Mouse (Mus musculus): ENCODE results near the gene Agap1. TPM values are rescaled to one million over a fixed set of nuclear protein-coding genes. Genes with fewer than 3 reads are reported as not detected.
A peak's percentile ranks its signal among the peaks of the same experiment; 100 is the strongest.

Gene Agap1
- polyA plus RNA-seq, 1 experiment from 2014 or later = 4.8 TPM

- WGBS = 88% methylated on average over 4 of the region's 4 CpGs
- no peaks in the 10 kb centered on the region for H3K9me3 ChIP-seq (ENCODE audit: control insufficient read depth, low read length)
- no peak overlapping the region for H3K9ac ChIP-seq (ENCODE audit: low read depth, low read length)
- no peak overlapping the region for H3K27ac ChIP-seq (ENCODE audit: low read length)
- no peaks in the 10 kb centered on the region for H3K36me3 ChIP-seq (ENCODE audit: control insufficient read depth, insufficient read depth, low read length)
- no peak overlapping the region for H3K4me3 ChIP-seq (ENCODE audit: low read length)
- no peak overlapping the region for H3K4me2 ChIP-seq (ENCODE audit: low read depth, low read length)
- H3K27me3 ChIP-seq (replicated peaks; ENCODE audit: control insufficient read depth, insufficient read depth, low read length) = no peaks in the 10 kb centered on the region
- ATAC-seq = no peak
- peaks cover 37% of the 10 kb centered on the region for H3K4me1 ChIP-seq (ENCODE audit: control insufficient read depth, insufficient read depth, low read length)
Observed at GRCm38 (mm10) chr1:89573486-89573885, 118.9 kb downstream of the Agap1 start.

- H3K27me3 ChIP-seq (replicated peaks; ENCODE audit: control insufficient read depth, insufficient read depth, low read length) = no peaks in the 10 kb centered on the region
- H3K4me1 ChIP-seq (ENCODE audit: control insufficient read depth, insufficient read depth, low read length) = peaks cover 27% of the 10 kb centered on the region
- WGBS = 58% methylated on average over 7 of the region's 7 CpGs
- no peak overlapping the region for H3K27ac ChIP-seq (ENCODE audit: low read length)
- no peaks in the 10 kb centered on the region for H3K9me3 ChIP-seq (ENCODE audit: control insufficient read depth, low read length)
- H3K36me3 ChIP-seq (ENCODE audit: control insufficient read depth, insufficient read depth, low read length) = no peaks in the 10 kb centered on the region
- no peak overlapping the region for H3K9ac ChIP-seq (ENCODE audit: low read depth, low read length)
- H3K4me3 ChIP-seq (ENCODE audit: low read length) = no peak overlapping the region
- H3K4me2 ChIP-seq (ENCODE audit: low read depth, low read length) = no peak overlapping the region
- no peak for ATAC-seq
Observed at GRCm38 (mm10) chr1:89574941-89575890, 120.6 kb downstream of the Agap1 start.

- H3K36me3 ChIP-seq (ENCODE audit: control insufficient read depth, insufficient read depth, low read length) = no peaks in the 10 kb centered on the region
- peaks cover 33% of the 10 kb centered on the region for H3K4me1 ChIP-seq (ENCODE audit: control insufficient read depth, insufficient read depth, low read length)
- no peaks in the 10 kb centered on the region for H3K27me3 ChIP-seq (replicated peaks; ENCODE audit: control insufficient read depth, insufficient read depth, low read length)
- peak overlapping the region; percentile 78 for H3K27ac ChIP-seq (ENCODE audit: low read length)
- no peak overlapping the region for H3K4me3 ChIP-seq (ENCODE audit: low read length)
- peak overlapping the region; percentile 52; the same call in 1 of the 2 replicates for H3K9ac ChIP-seq (ENCODE audit: low read depth, low read length)
- WGBS = 64% methylated on average over 7 of the region's 7 CpGs
- H3K4me2 ChIP-seq (ENCODE audit: low read depth, low read length) = peak overlapping the region; percentile 34; the same call in 1 of the 2 replicates
- no peaks in the 10 kb centered on the region for H3K9me3 ChIP-seq (ENCODE audit: control insufficient read depth, low read length)
- no peak for ATAC-seq
Observed at GRCm38 (mm10) chr1:89576174-89576890, 121.7 kb downstream of the Agap1 start.

DNA sequence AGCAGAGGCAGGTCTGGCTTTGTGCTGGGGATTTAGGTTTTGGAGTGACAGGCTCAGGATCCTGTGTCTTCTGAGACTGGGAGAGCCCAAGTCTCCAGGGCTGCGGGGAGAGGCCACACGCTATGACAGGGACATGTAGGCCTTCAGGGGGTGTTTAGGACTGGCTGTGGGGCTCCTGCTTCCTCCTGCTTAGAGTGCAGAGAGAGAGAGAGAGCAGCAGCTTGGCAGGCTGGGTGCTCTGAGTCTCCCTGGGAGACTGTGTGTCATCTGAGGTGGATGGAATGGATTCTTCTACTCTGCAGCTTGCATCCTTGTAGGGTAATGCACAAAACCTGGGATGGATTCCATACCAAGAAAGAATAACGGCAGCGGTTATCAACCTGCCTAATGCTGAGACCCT is 122.4 kb downstream of the Agap1 start:
- peak overlapping the region; percentile 52; the same call in 1 of the 2 replicates for H3K9ac ChIP-seq (ENCODE audit: low read depth, low read length)
- peaks cover 3% of the 10 kb centered on the region; the same call in 1 of the 2 replicates for H3K27me3 ChIP-seq (replicated peaks; ENCODE audit: control insufficient read depth, insufficient read depth, low read length)
- peak overlapping the region; percentile 78 for H3K27ac ChIP-seq (ENCODE audit: low read length)
- peaks cover 37% of the 10 kb centered on the region for H3K4me1 ChIP-seq (ENCODE audit: control insufficient read depth, insufficient read depth, low read length)
- H3K9me3 ChIP-seq (ENCODE audit: control insufficient read depth, low read length) = no peaks in the 10 kb centered on the region
- H3K36me3 ChIP-seq (ENCODE audit: control insufficient read depth, insufficient read depth, low read length) = no peaks in the 10 kb centered on the region
- peak overlapping the region; percentile 34 for H3K4me2 ChIP-seq (ENCODE audit: low read depth, low read length)
- H3K4me3 ChIP-seq (ENCODE audit: low read length) = no peak overlapping the region
- 17% methylated on average over 4 of the region's 4 CpGs for WGBS
- peak; percentile 27; the same call in 1 of the 2 replicates for ATAC-seq

- Histone ChIP-seq H3K27me3 (replicated peaks; ENCODE audit: control insufficient read depth, insufficient read depth, low read length) (peaks cover 6% of the 10 kb centered on the region; the same call in 1 of the 2 replicates), H3K4me3 (ENCODE audit: low read length) (peak overlapping the region; percentile 72), H3K36me3 (ENCODE audit: control insufficient read depth, insufficient read depth, low read length) (no peaks in the 10 kb centered on the region), H3K27ac (ENCODE audit: low read length) (peak overlapping the region; percentile 45), H3K9ac (ENCODE audit: low read depth, low read length) (peak overlapping the region; percentile 74), H3K9me3 (ENCODE audit: control insufficient read depth, low read length) (no peaks in the 10 kb centered on the region), H3K4me1 (ENCODE audit: control insufficient read depth, insufficient read depth, low read length) (peaks cover 29% of the 10 kb centered on the region), H3K4me2 (ENCODE audit: low read depth, low read length) (peak overlapping the region; percentile 100)
- WGBS = under 1% methylated on average over 116 of the region's 146 CpGs
- peak; percentile 86 for ATAC-seq
Observed at GRCm38 (mm10) chr1:89580031-89580998, 125.7 kb downstream of the Agap1 start.

- Histone ChIP-seq H3K27ac (ENCODE audit: low read length) (no peak overlapping the region), H3K27me3 (replicated peaks; ENCODE audit: control insufficient read depth, insufficient read depth, low read length) (peaks cover 6% of the 10 kb centered on the region; the same call in 1 of the 2 replicates), H3K4me3 (ENCODE audit: low read length) (peak overlapping the region; percentile 72), H3K9ac (ENCODE audit: low read depth, low read length) (peak overlapping the region; percentile 74), H3K9me3 (ENCODE audit: control insufficient read depth, low read length) (no peaks in the 10 kb centered on the region), H3K36me3 (ENCODE audit: control insufficient read depth, insufficient read depth, low read length) (no peaks in the 10 kb centered on the region), H3K4me2 (ENCODE audit: low read depth, low read length) (peak overlapping the region; percentile 100), H3K4me1 (ENCODE audit: control insufficient read depth, insufficient read depth, low read length) (peaks cover 21% of the 10 kb centered on the region)
- ATAC-seq = peak; percentile 41
- WGBS = under 1% methylated on average over 94 of the region's 95 CpGs
Observed at GRCm38 (mm10) chr1:89580999-89581765, 126.6 kb downstream of the Agap1 start.

GRCm38 (mm10) chr1:89581766-89582125 is 127.1 kb downstream of the Agap1 start:
- Histone ChIP-seq H3K27me3 (replicated peaks; ENCODE audit: control insufficient read depth, insufficient read depth, low read length) (peaks cover 6% of the 10 kb centered on the region; the same call in 1 of the 2 replicates), H3K36me3 (ENCODE audit: control insufficient read depth, insufficient read depth, low read length) (no peaks in the 10 kb centered on the region), H3K4me2 (ENCODE audit: low read depth, low read length) (peak overlapping the region; percentile 100), H3K9me3 (ENCODE audit: control insufficient read depth, low read length) (no peaks in the 10 kb centered on the region), H3K9ac (ENCODE audit: low read depth, low read length) (peak overlapping the region; percentile 74; the same call in 1 of the 2 replicates), H3K27ac (ENCODE audit: low read length) (no peak overlapping the region), H3K4me3 (ENCODE audit: low read length) (peak overlapping the region; percentile 72), H3K4me1 (ENCODE audit: control insufficient read depth, insufficient read depth, low read length) (peaks cover 16% of the 10 kb centered on the region)
- ATAC-seq = no peak
- WGBS = 31% methylated on average over 6 of the region's 6 CpGs

- Histone ChIP-seq H3K9ac (ENCODE audit: low read depth, low read length) (no peak overlapping the region), H3K4me3 (ENCODE audit: low read length) (no peak overlapping the region), H3K27me3 (replicated peaks; ENCODE audit: control insufficient read depth, insufficient read depth, low read length) (peaks cover 6% of the 10 kb centered on the region; the same call in 1 of the 2 replicates), H3K9me3 (ENCODE audit: control insufficient read depth, low read length) (no peaks in the 10 kb centered on the region), H3K27ac (ENCODE audit: low read length) (no peak overlapping the region), H3K4me1 (ENCODE audit: control insufficient read depth, insufficient read depth, low read length) (peaks cover 11% of the 10 kb centered on the region), H3K4me2 (ENCODE audit: low read depth, low read length) (no peak overlapping the region), H3K36me3 (ENCODE audit: control insufficient read depth, insufficient read depth, low read length) (no peaks in the 10 kb centered on the region)
- no peak for ATAC-seq
- WGBS = 76% methylated on average over 5 of the region's 5 CpGs
Observed at GRCm38 (mm10) chr1:89583369-89583768, 128.8 kb downstream of the Agap1 start.

Data from intestine, embryonic 16.5 days (tissue).